Comparison of ENCODE assay signal across 10 mouse cellular contexts in genomic region chr7:59007196-59007595, GRCm38 (mm10).
DNase-seq lines count a peak whose midpoint lies in the region; ATAC-seq and TF ChIP-seq lines count a peak whose summit lies in the region.
"Had no signal": no experiment of that assay in that cellular context is flagged by ENCODE, and none has a peak within 500 bp of the region (broad histone marks: within the 10 kb centered on the region; RNA-seq: fewer than 3 reads in every experiment).

No protein-coding gene starts in this region.

- H3K4me2 ChIP-seq in forebrain, embryonic 16.5 days (ENCODE audit: low read length) = no peak overlapping the region
- H3K4me2 ChIP-seq: lung, embryonic 14.5 days had no signal

- H3K79me2 ChIP-seq in heart, adult 2 months (replicated peaks; ENCODE audit: control insufficient read depth, insufficient read depth, low read length) = no peaks in the 10 kb centered on the region

- TF ChIP-seq EP300 in heart, adult 2 months (IDR thresholded peaks at IDR 0.05; ENCODE audit: insufficient read depth, low read depth, low read length) = no peak

- TF ChIP-seq POLR2A in heart, adult 2 months (IDR thresholded peaks at IDR 0.05; ENCODE audit: insufficient read depth, low read depth, low read length) = no peak

- ATAC-seq in forebrain, embryonic 16.5 days = no peak

- no peak for TF ChIP-seq CTCF in heart, adult 2 months (IDR thresholded peaks at IDR 0.05)

- no peaks in the 10 kb centered on the region for H3K27me3 ChIP-seq in heart, adult 2 months (ENCODE audit: control insufficient read depth, insufficient read depth, low read length)
- no peaks in the 10 kb centered on the region for H3K27me3 ChIP-seq in forebrain, embryonic 16.5 days (replicated peaks; ENCODE audit: control insufficient read depth, insufficient read depth, low read length)

- no peak overlapping the region for H3K9ac ChIP-seq in heart, adult 2 months (ENCODE audit: low read depth, low read length)
- no peak overlapping the region for H3K9ac ChIP-seq in forebrain, embryonic 16.5 days (replicated peaks; ENCODE audit: low read depth, low read length)
- H3K9ac ChIP-seq: lung, embryonic 14.5 days had no signal

- intact Hi-C loops in heart, postnatal 10 days (cut with DNase I) = no loop called here
- intact Hi-C loops in heart, adult 2 months (cut with DNase I) = no loop called here

- H3K9me3 ChIP-seq in forebrain, embryonic 16.5 days (ENCODE audit: control insufficient read depth, low read length) = no peaks in the 10 kb centered on the region

- H3K27ac ChIP-seq in heart, adult 2 months = no peak overlapping the region
- H3K27ac ChIP-seq in forebrain, embryonic 16.5 days (ENCODE audit: low read length) = no peak overlapping the region

- peak; percentile 2 to 11 for DNase-seq in heart, postnatal 10 days
- no peak for DNase-seq in heart, adult 2 months
- DNase-seq in adrenal gland, postnatal 14 days = peak; percentile 60
- DNase-seq in frontal cortex, postnatal 36 days (ENCODE audit: low spot score in 2 of 2) = peak; percentile 9 to 51
- peak; percentile 10 for DNase-seq in right cerebral cortex, postnatal 25 days
- no peak for DNase-seq in lung, adult 18-20 months
- DNase-seq: heart, postnatal 36 days; kidney, adult 9 months; lung, embryonic 14.5 days had no signal

- no peak overlapping the region for H3K4me3 ChIP-seq in heart, adult 2 months
- H3K4me3 ChIP-seq in forebrain, embryonic 16.5 days (replicated peaks; ENCODE audit: low read length) = no peak overlapping the region

- WGBS in heart, adult 2 months = 33% methylated on average over 2 of the region's 2 CpGs
- WGBS in forebrain, embryonic 16.5 days = 55% methylated on average over 2 of the region's 2 CpGs

- no peaks in the 10 kb centered on the region for H3K36me3 ChIP-seq in heart, adult 2 months (ENCODE audit: control insufficient read depth, insufficient read depth, low read length)
- no peaks in the 10 kb centered on the region for H3K36me3 ChIP-seq in forebrain, embryonic 16.5 days (ENCODE audit: control insufficient read depth, insufficient read depth)

- H3K4me1 ChIP-seq in heart, adult 2 months (ENCODE audit: control insufficient read depth, insufficient read depth, low read length) = no peaks in the 10 kb centered on the region
- no peaks in the 10 kb centered on the region for H3K4me1 ChIP-seq in forebrain, embryonic 16.5 days (replicated peaks; ENCODE audit: control insufficient read depth, insufficient read depth, low read length)

Comparison
In these comparisons a context has a peak if more than half of its experiments do, and no peak if none do; other contexts are left out.
1. DNase-seq: peak in heart, postnatal 10 days (2 of 2), adrenal gland, postnatal 14 days (single experiment), frontal cortex, postnatal 36 days (2 of 2) and right cerebral cortex, postnatal 25 days (single experiment); none in heart, adult 2 months (0 of 2) and lung, adult 18-20 months (0 of 2).